Mouse (Mus musculus) liver, embryonic 12.5 days (tissue): ENCODE results near the gene 1700102P08Rik. TPM values are rescaled to one million over a fixed set of nuclear protein-coding genes. Genes with fewer than 3 reads are reported as not detected.
A peak's percentile ranks its signal among the peaks of the same experiment; 100 is the strongest.

Experiments used
- ATAC-seq: fragments of 200-750 bp; cut with Nextera tagmentation; 2 replicates; pipeline ENCODE4 v1.8.0; 2017; ENCODE audit warnings: moderate number of reproducible peaks, mild to moderate bottlenecking, moderate library complexity
- H3K27ac ChIP-seq: fragments of 300-500 bp; sonication (generic); 2 replicates; pipeline ENCODE4 v1.5.1; 2016; ENCODE audit warnings: mild to moderate bottlenecking
- H3K27me3 ChIP-seq: fragments of 300-500 bp; sonication (generic); replicated peaks from 2 replicates; pipeline ENCODE4 v1.6.1; 2016; ENCODE audit warnings: mild to moderate bottlenecking, moderate library complexity
- H3K36me3 ChIP-seq: fragments of 300-500 bp; sonication (generic); 2 replicates; pipeline ENCODE4 v1.6.1; 2016; ENCODE audit warnings: mild to moderate bottlenecking, moderate library complexity
- H3K4me1 ChIP-seq: fragments of 300-500 bp; sonication (generic); 2 replicates; pipeline ENCODE4 v1.6.1; 2016
- H3K4me2 ChIP-seq: fragments of 300-500 bp; sonication (generic); 2 replicates; pipeline ENCODE4 v1.6.1; 2016; ENCODE audit warnings: mild to moderate bottlenecking, moderate library complexity
- H3K4me3 ChIP-seq: fragments of 300-500 bp; sonication (generic); 2 replicates; pipeline ENCODE4 v1.5.1; 2016; ENCODE audit warnings: mild to moderate bottlenecking, moderate library complexity
- H3K9ac ChIP-seq: fragments of 300-500 bp; sonication (generic); 2 replicates; pipeline ENCODE4 v1.6.1; 2016; ENCODE audit warnings: mild to moderate bottlenecking, moderate library complexity
- H3K9me3 ChIP-seq: fragments of 300-500 bp; sonication (generic); replicated peaks from 2 replicates; pipeline ENCODE4 v1.6.1; 2016; ENCODE audit warnings: mild to moderate bottlenecking, moderate library complexity
- WGBS: fragments of 180-500 bp; shearing (Covaris S2); methylation state at CpG from one replicate; pipeline ENCODE4 v1.1.7; 2016; ENCODE audit not compliant: insufficient replicate concordance; 5-methylcytosine and 5-hydroxymethylcytosine counted together
- polyA plus RNA-seq: library from polyadenylated mRNA; unstranded; fragments of >200 nt; fragmentation: Nextera tagmentation; extraction: Ambion mirVana; gene quantifications from 2 replicates; pipeline ENCODE4 v1.2.1, GENCODE M21; 2016

1700102P08Rik gene
- polyA plus RNA-seq, 1 experiment from 2014 or later, result 0.32 TPM

- Histone ChIP-seq H3K27ac (peak overlapping the region; percentile 79), H3K36me3 (peaks cover 17% of the 10 kb centered on the region), H3K4me3 (peak overlapping the region; percentile 68), H3K27me3 (no peaks in the 10 kb centered on the region), H3K4me1 (peaks cover 65% of the 10 kb centered on the region), H3K4me2 (peak overlapping the region; percentile 98), H3K9ac (peak overlapping the region; percentile 73), H3K9me3 (no peaks in the 10 kb centered on the region)
- 50% methylated on average over 6 of the region's 6 CpGs for WGBS
- ATAC-seq, result no peak
These were observed 59.0 kb downstream of the 1700102P08Rik start for GRCm38 (mm10) chr9:108451519-108452160.

GRCm38 (mm10) chr9:108452291-108452906, 59.8 kb downstream of the 1700102P08Rik start:
- H3K4me1 ChIP-seq, result peaks cover 67% of the 10 kb centered on the region
- H3K9me3 ChIP-seq, result no peaks in the 10 kb centered on the region
- H3K36me3 ChIP-seq, result peaks cover 17% of the 10 kb centered on the region
- ATAC-seq, result peak; percentile 81
- WGBS, result under 1% methylated on average over 40 of the region's 40 CpGs
- peak overlapping the region; percentile 98 for H3K4me2 ChIP-seq
- H3K27ac ChIP-seq, result peak overlapping the region; percentile 79
- H3K27me3 ChIP-seq, result no peaks in the 10 kb centered on the region
- H3K9ac ChIP-seq, result peak overlapping the region; percentile 73
- H3K4me3 ChIP-seq, result peak overlapping the region; percentile 68

GRCm38 (mm10) chr9:108452911-108453310, 60.3 kb downstream of the 1700102P08Rik start:
- no peaks in the 10 kb centered on the region for H3K9me3 ChIP-seq
- 53% methylated on average over 6 of the region's 6 CpGs for WGBS
- no peaks in the 10 kb centered on the region for H3K27me3 ChIP-seq
- 0 out of 2 replicates have a peak, but pooled peaks have one; percentile 6 for ATAC-seq
- peaks cover 69% of the 10 kb centered on the region for H3K4me1 ChIP-seq
- 0 out of 2 replicates have a peak overlapping the region, but pooled peaks have one; percentile 15 for H3K27ac ChIP-seq
- H3K4me2 ChIP-seq, result peak overlapping the region; percentile 98
- H3K4me3 ChIP-seq, result peak overlapping the region; percentile 68
- peaks cover 11% of the 10 kb centered on the region for H3K36me3 ChIP-seq
- peak overlapping the region; percentile 73 for H3K9ac ChIP-seq

GRCm38 (mm10) chr9:108453458-108453857, 60.9 kb downstream of the 1700102P08Rik start:
- H3K4me2 ChIP-seq, result no peak overlapping the region
- no peaks in the 10 kb centered on the region for H3K9me3 ChIP-seq
- H3K4me1 ChIP-seq, result peaks cover 72% of the 10 kb centered on the region
- ATAC-seq, result no peak
- H3K4me3 ChIP-seq, result no peak overlapping the region
- no peak overlapping the region for H3K9ac ChIP-seq
- WGBS, result 63% methylated on average over 4 of the region's 4 CpGs
- H3K36me3 ChIP-seq, result peaks cover 6% of the 10 kb centered on the region
- H3K27me3 ChIP-seq, result no peaks in the 10 kb centered on the region
- no peak overlapping the region for H3K27ac ChIP-seq

GRCm38 (mm10) chr9:108454429-108454828, 61.8 kb downstream of the 1700102P08Rik start:
- Histone ChIP-seq H3K4me1 (peaks cover 70% of the 10 kb centered on the region), H3K27me3 (no peaks in the 10 kb centered on the region), H3K36me3 (no peaks in the 10 kb centered on the region), H3K9me3 (no peaks in the 10 kb centered on the region), H3K4me2 (no peak overlapping the region), H3K4me3 (no peak overlapping the region), H3K9ac (no peak overlapping the region), H3K27ac (no peak overlapping the region)
- 61% methylated on average over 6 of the region's 6 CpGs for WGBS
- no peak for ATAC-seq

GRCm38 (mm10) chr9:108455747-108456571, 63.4 kb downstream of the 1700102P08Rik start:
- Histone ChIP-seq H3K4me2 (no peak overlapping the region), H3K27ac (peak overlapping the region; percentile 36; the same call in 1 of the 2 replicates), H3K9me3 (no peaks in the 10 kb centered on the region), H3K4me1 (peaks cover 63% of the 10 kb centered on the region), H3K9ac (no peak overlapping the region), H3K27me3 (no peaks in the 10 kb centered on the region), H3K4me3 (no peak overlapping the region), H3K36me3 (no peaks in the 10 kb centered on the region)
- no peak for ATAC-seq
- 41% methylated on average over 12 of the region's 12 CpGs for WGBS

GRCm38 (mm10) chr9:108456953-108457352, 64.3 kb downstream of the 1700102P08Rik start:
- Histone ChIP-seq H3K27ac (peak overlapping the region; percentile 36; the same call in 1 of the 2 replicates), H3K9me3 (no peaks in the 10 kb centered on the region), H3K36me3 (no peaks in the 10 kb centered on the region), H3K4me1 (peaks cover 63% of the 10 kb centered on the region), H3K4me3 (no peak overlapping the region), H3K4me2 (no peak overlapping the region), H3K27me3 (no peaks in the 10 kb centered on the region), H3K9ac (no peak overlapping the region)
- ATAC-seq, result no peak
- 79% methylated on average over 10 of the region's 10 CpGs for WGBS

GRCm38 (mm10) chr9:108459939-108460318, 67.3 kb downstream of the 1700102P08Rik start:
- Histone ChIP-seq H3K27me3 (no peaks in the 10 kb centered on the region), H3K27ac (peak overlapping the region; percentile 84), H3K9me3 (no peaks in the 10 kb centered on the region), H3K9ac (0 out of 2 replicates have a peak overlapping the region, but pooled peaks have one; percentile 90), H3K4me1 (peaks cover 45% of the 10 kb centered on the region), H3K36me3 (peaks cover 27% of the 10 kb centered on the region), H3K4me2 (peak overlapping the region; percentile 91), H3K4me3 (peak overlapping the region; percentile 84)
- ATAC-seq, result 0 out of 2 replicates have a peak, but pooled peaks have one; percentile 13
- WGBS, result 91% methylated on average over 1 of the region's 1 CpGs

Other genes starting within 250 kb of the 1700102P08Rik start
- gene Bsn, start 202.4 kb upstream of the 1700102P08Rik start, polyA plus RNA-seq, result 2.8 and 3.0 TPM in 2 replicates
- 20.7 and 22.1 TPM in 2 replicates for gene Dag1, start 128.8 kb upstream of the 1700102P08Rik start, polyA plus RNA-seq
- gene Nicn1, start 102.4 kb upstream of the 1700102P08Rik start, polyA plus RNA-seq, result 5.8 and 7.9 TPM in 2 replicates
- 10.9 and 12.9 TPM in 2 replicates for gene Amt, start 96.0 kb upstream of the 1700102P08Rik start, polyA plus RNA-seq
- gene Rhoa, start 86.7 kb upstream of the 1700102P08Rik start, polyA plus RNA-seq, result 249 and 259 TPM in 2 replicates
- 13.4 TPM in 2 replicates for gene Tcta, start 86.6 kb upstream of the 1700102P08Rik start, polyA plus RNA-seq
- gene Gpx1, start 53.9 kb upstream of the 1700102P08Rik start, polyA plus RNA-seq, result 5,938 and 5,957 TPM in 2 replicates
- gene Usp4, start 45.0 kb upstream of the 1700102P08Rik start, polyA plus RNA-seq, result 87.4 and 92.1 TPM in 2 replicates
- gene Ccdc36, start 35.7 kb downstream of the 1700102P08Rik start, polyA plus RNA-seq, result 0.55 TPM in 2 replicates
- not detected in 2 replicates for gene BC048562, start 43.7 kb downstream of the 1700102P08Rik start, polyA plus RNA-seq
- 28.5 and 32.9 TPM in 2 replicates for gene Ccdc71, start 67.7 kb downstream of the 1700102P08Rik start, polyA plus RNA-seq
- gene Klhdc8b, start 68.8 kb downstream of the 1700102P08Rik start, polyA plus RNA-seq, result 17.7 and 18.8 TPM in 2 replicates
- gene Lamb2, start 86.9 kb downstream of the 1700102P08Rik start, polyA plus RNA-seq, result 9.8 and 10.9 TPM in 2 replicates
- 48.0 and 52.1 TPM in 2 replicates for gene Usp19, start 97.8 kb downstream of the 1700102P08Rik start, polyA plus RNA-seq
- 74.4 and 79.9 TPM in 2 replicates for gene Qars, start 114.9 kb downstream of the 1700102P08Rik start, polyA plus RNA-seq
- gene Qrich1, start 124.0 kb downstream of the 1700102P08Rik start, polyA plus RNA-seq, result 78.6 and 81.6 TPM in 2 replicates
- 173 and 184 TPM in 2 replicates for gene Impdh2, start 167.5 kb downstream of the 1700102P08Rik start, polyA plus RNA-seq
- gene Ndufaf3, start 174.6 kb downstream of the 1700102P08Rik start, polyA plus RNA-seq, result 34.8 and 38.9 TPM in 2 replicates
- gene Dalrd3, start 177.1 kb downstream of the 1700102P08Rik start, polyA plus RNA-seq, result 52.7 and 58.9 TPM in 2 replicates
- 28.3 and 29.3 TPM in 2 replicates for gene Wdr6, start 185.9 kb downstream of the 1700102P08Rik start, polyA plus RNA-seq
- 1.1 and 1.4 TPM in 2 replicates for gene P4htm, start 204.9 kb downstream of the 1700102P08Rik start, polyA plus RNA-seq